Mouse (Mus musculus): ENCODE measurements around the gene Ranbp1. TPM values are rescaled to one million over a fixed set of nuclear protein-coding genes. Genes with fewer than 3 reads are reported as not detected.
"Not testable (repeated sequence)": the region's sequence is repeated elsewhere in the genome, so short reads cannot be mapped to it uniquely, and the experiment has no call there.

The Ranbp1 gene
- polyA plus RNA-seq, 1 experiment: 296 TPM

DNA sequence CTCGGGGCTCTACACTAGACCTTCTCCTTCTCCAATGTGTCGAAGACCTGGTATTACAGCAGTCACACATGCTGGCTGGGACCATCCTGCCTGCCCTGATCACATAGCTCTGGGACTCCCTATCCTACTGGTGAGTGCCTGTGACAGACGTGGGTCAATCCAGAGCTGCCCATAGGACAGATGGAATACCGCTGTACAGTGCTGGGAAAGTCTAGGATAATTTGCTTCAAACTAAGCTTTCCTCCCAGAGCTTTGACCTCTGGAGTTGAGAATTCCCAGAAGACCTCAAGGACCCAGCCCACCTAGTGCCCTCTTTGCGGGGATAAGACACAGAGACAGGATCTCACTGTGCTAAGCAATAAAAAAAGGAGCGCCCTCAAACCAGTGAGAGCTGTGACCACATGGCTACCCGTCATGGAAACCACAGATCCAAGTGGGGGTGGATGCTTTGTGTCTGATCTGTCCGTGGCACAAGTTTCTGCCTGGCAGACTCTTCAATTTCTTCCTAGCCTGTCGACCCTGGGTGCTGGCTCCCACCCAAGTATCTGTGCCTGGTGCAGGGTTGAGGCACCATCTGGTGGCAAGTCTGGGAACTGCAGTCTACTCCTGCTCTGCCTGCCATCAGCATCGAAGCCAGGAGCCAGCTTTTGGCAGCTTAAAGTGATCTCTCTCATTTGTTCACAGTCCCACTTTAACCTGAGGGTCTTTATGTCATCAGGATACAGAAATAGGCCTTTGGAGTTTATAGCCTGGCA, 36.9 kb downstream of the Ranbp1 start:
- H3K4me1 ChIP-seq (ENCODE audit: control insufficient read depth, insufficient read depth, low read length): no peaks in the 10 kb centered on the region
- no peak overlapping the region for H3K4me3 ChIP-seq (ENCODE audit: insufficient read depth, low read length)
- H3K27ac ChIP-seq (ENCODE audit: insufficient read depth, low read length): no peak overlapping the region
- TF ChIP-seq POLR2A (IDR thresholded peaks at IDR 0.05; ENCODE audit: low read depth, low read length) (no peak), CTCF (IDR thresholded peaks at IDR 0.05; ENCODE audit: borderline replicate concordance, insufficient read depth, low read length) (peak; percentile 98)

- no peaks in the 10 kb centered on the region for H3K4me1 ChIP-seq (ENCODE audit: control insufficient read depth, insufficient read depth, low read length)
- TF ChIP-seq POLR2A (IDR thresholded peaks at IDR 0.05; ENCODE audit: low read depth, low read length) (no peak), CTCF (IDR thresholded peaks at IDR 0.05; ENCODE audit: borderline replicate concordance, insufficient read depth, low read length) (peak; percentile 62; the same call in 1 of the 2 replicates)
- H3K27ac ChIP-seq (ENCODE audit: insufficient read depth, low read length): no peak overlapping the region
- no peak overlapping the region for H3K4me3 ChIP-seq (ENCODE audit: insufficient read depth, low read length)
Observed at GRCm38 (mm10) chr16:18210701-18211416, 37.7 kb downstream of the Ranbp1 start.

- Histone ChIP-seq H3K27ac (ENCODE audit: insufficient read depth, low read length) (no peak overlapping the region), H3K4me1 (ENCODE audit: control insufficient read depth, insufficient read depth, low read length) (no peaks in the 10 kb centered on the region), H3K4me3 (ENCODE audit: insufficient read depth, low read length) (no peak overlapping the region)
- TF ChIP-seq CTCF (IDR thresholded peaks at IDR 0.05; ENCODE audit: borderline replicate concordance, insufficient read depth, low read length): no peak
- no peak for TF ChIP-seq POLR2A (IDR thresholded peaks at IDR 0.05; ENCODE audit: low read depth, low read length)
Observed at GRCm38 (mm10) chr16:18203430-18204091, 45.0 kb downstream of the Ranbp1 start.

DNA sequence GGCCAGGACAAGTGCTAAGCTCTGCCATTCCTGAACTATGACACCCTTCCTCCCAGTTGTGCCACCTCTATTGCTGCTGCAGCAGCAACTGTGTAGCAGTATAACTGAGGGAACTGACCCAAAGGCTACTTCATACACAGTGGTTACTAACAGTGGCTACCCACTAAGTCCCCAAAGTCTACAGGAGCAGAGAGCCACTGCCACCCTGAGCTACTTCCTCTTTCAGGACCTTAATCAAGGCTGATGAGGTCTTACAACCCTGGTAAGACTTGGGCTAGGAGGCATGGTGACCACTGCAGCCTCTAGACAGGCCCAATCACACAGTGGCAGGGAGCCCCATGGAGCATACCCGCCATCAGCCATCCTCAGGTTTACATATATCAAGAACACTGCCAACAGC, 46.5 kb downstream of the Ranbp1 start:
- H3K4me3 ChIP-seq (ENCODE audit: insufficient read depth, low read length): no peak overlapping the region
- no peak overlapping the region for H3K27ac ChIP-seq (ENCODE audit: insufficient read depth, low read length)
- no peaks in the 10 kb centered on the region for H3K4me1 ChIP-seq (ENCODE audit: control insufficient read depth, insufficient read depth, low read length)
- TF ChIP-seq CTCF (IDR thresholded peaks at IDR 0.05; ENCODE audit: borderline replicate concordance, insufficient read depth, low read length) (no peak), POLR2A (IDR thresholded peaks at IDR 0.05; ENCODE audit: low read depth, low read length) (no peak)

DNA sequence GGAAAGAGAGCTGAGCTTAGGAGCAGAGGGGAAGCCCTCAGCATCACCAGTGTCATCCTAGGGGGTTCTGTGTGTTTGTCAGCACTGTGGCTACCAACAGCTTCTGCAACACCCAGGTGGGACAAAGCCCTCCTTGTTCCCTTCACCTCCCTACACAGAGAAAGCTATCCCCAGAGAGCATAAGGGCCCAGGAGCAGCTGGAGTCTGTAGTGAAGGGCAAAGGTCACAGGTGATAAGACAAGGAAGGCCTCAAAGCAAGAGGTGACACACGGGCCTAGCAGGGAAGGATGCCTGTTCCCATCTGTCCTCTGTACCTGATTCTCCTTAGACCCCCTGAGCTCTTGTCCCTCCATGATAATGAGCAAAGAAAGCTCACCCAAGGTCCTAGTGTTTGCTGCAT, 46.9 kb downstream of the Ranbp1 start:
- H3K4me1 ChIP-seq (ENCODE audit: control insufficient read depth, insufficient read depth, low read length): no peaks in the 10 kb centered on the region
- H3K27ac ChIP-seq (ENCODE audit: insufficient read depth, low read length): no peak overlapping the region
- H3K4me3 ChIP-seq (ENCODE audit: insufficient read depth, low read length): no peak overlapping the region
- TF ChIP-seq POLR2A (IDR thresholded peaks at IDR 0.05; ENCODE audit: low read depth, low read length): no peak
- TF ChIP-seq CTCF (IDR thresholded peaks at IDR 0.05; ENCODE audit: borderline replicate concordance, insufficient read depth, low read length): no peak

GRCm38 (mm10) chr16:18200062-18200461, 48.5 kb downstream of the Ranbp1 start:
- Histone ChIP-seq H3K27ac (ENCODE audit: insufficient read depth, low read length) (no peak overlapping the region), H3K4me1 (ENCODE audit: control insufficient read depth, insufficient read depth, low read length) (no peaks in the 10 kb centered on the region), H3K4me3 (ENCODE audit: insufficient read depth, low read length) (no peak overlapping the region)
- TF ChIP-seq CTCF (IDR thresholded peaks at IDR 0.05; ENCODE audit: borderline replicate concordance, insufficient read depth, low read length) (no peak), POLR2A (IDR thresholded peaks at IDR 0.05; ENCODE audit: low read depth, low read length) (no peak)

DNA sequence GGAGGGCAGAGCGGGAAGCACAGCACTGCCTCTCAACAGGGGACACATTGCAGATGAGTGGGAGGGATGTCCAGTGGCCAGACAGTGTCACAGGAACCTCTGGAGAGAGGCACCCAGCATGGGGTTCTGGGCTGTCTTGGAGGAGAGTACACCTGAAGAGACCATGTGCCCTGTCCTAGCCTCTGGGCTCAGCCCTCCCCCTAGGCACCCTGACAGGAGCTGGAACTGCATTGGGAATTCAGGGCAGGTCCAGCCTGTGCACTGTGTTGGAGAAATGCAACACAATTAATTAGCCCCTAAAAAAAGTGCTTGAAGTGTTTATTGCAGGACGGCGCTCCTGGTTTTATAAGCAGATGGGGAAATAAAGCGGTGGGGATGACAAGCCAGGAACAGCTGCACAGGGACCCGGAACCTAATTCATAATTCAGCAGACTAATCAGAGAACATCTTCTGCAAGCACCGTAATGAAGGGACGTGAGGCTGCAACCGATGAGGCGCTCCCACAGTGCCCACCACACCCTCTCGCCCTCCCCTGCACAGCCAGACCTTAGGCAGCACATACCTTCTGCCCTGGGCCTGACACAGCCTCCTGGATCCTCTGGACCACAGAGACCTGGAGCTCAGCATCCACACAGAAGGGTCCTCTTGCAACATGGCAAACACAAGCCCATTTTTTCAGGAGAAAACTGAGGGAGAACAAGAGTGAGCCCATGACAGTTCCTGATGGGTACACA, 50.0 kb downstream of the Ranbp1 start:
- Histone ChIP-seq H3K4me1 (ENCODE audit: control insufficient read depth, insufficient read depth, low read length) (0 out of 2 replicates have a peak, but pooled peaks cover 5% of the 10 kb centered on the region), H3K4me3 (ENCODE audit: insufficient read depth, low read length) (no peak overlapping the region), H3K27ac (ENCODE audit: insufficient read depth, low read length) (no peak overlapping the region)
- TF ChIP-seq POLR2A (IDR thresholded peaks at IDR 0.05; ENCODE audit: low read depth, low read length) (no peak), CTCF (IDR thresholded peaks at IDR 0.05; ENCODE audit: borderline replicate concordance, insufficient read depth, low read length) (no peak)

DNA sequence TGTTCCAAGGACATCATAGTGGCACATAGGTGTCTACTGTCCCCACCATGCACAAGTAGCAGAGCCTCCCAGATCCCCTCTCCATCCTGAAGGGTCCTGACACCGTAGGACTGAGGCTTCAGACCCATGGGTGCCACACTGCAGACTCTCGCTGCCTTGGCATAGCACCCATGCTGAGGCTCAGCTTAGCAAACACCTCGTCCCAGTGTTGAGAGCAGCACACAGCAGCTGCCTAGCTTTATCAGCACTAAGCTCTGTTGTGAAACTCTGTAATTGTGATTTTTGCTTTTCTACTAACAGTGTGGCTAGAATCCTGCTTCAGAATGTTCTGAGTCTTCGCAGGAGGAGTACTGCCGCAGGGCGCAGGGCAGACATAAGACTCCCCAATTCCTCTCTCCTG, 50.7 kb downstream of the Ranbp1 start:
- no peak overlapping the region for H3K4me3 ChIP-seq (ENCODE audit: insufficient read depth, low read length)

GRCm38 (mm10) chr16:18195561-18195960, 53.0 kb downstream of the Ranbp1 start:
- H3K4me3 ChIP-seq (ENCODE audit: insufficient read depth, low read length); H3K4me1 ChIP-seq (ENCODE audit: control insufficient read depth, insufficient read depth, low read length); H3K27ac ChIP-seq (ENCODE audit: insufficient read depth, low read length): not testable (repeated sequence)

More for the DNA sequence above, 50.7 kb downstream of the Ranbp1 start:
- H3K27ac ChIP-seq (ENCODE audit: insufficient read depth, low read length): no peak overlapping the region
- TF ChIP-seq POLR2A (IDR thresholded peaks at IDR 0.05; ENCODE audit: low read depth, low read length): no peak
- TF ChIP-seq CTCF (IDR thresholded peaks at IDR 0.05; ENCODE audit: borderline replicate concordance, insufficient read depth, low read length): no peak
- H3K4me1 ChIP-seq (ENCODE audit: control insufficient read depth, insufficient read depth, low read length): 0 out of 2 replicates have a peak, but pooled peaks cover 5% of the 10 kb centered on the region

All from embryonic fibroblast, embryonic 13.5 days (primary cell).